Mouse (Mus musculus) stomach, embryonic 14.5 days (tissue): ENCODE measurements around the gene Nradd. TPM values are rescaled to one million over a fixed set of nuclear protein-coding genes. Genes with fewer than 3 reads are reported as not detected.

ENCODE experiments used
- ATAC-seq: fragments of 200-750 bp; cut with Nextera tagmentation; 2 replicates; pipeline ENCODE4 v1.8.0; 2017; ENCODE audit warnings: low read depth, moderate TSS enrichment; ENCODE audit not compliant: insufficient number of reproducible peaks, insufficient read depth, low FRiP score
- H3K27ac ChIP-seq: fragments of 300-500 bp; sonication (generic); 2 replicates; pipeline ENCODE4 v1.5.1; 2014; ENCODE audit warnings: mild to moderate bottlenecking, low read length, moderate library complexity, mixed read lengths
- H3K27me3 ChIP-seq: fragments of 300-500 bp; sonication (generic); 2 replicates; pipeline ENCODE4 v1.6.1; 2014; ENCODE audit warnings: low read length, control low read depth, mixed read lengths; ENCODE audit not compliant: control insufficient read depth, insufficient read depth
- H3K36me3 ChIP-seq: fragments of 300-500 bp; sonication (generic); 2 replicates; pipeline ENCODE4 v1.6.1; 2014; ENCODE audit warnings: mild to moderate bottlenecking, control low read depth, low read length, moderate library complexity, mixed read lengths; ENCODE audit not compliant: control insufficient read depth, insufficient read depth
- H3K4me1 ChIP-seq: fragments of 300-500 bp; sonication (generic); 2 replicates; pipeline ENCODE4 v1.6.1; 2014; ENCODE audit warnings: low read length, control low read depth, mixed read lengths; ENCODE audit not compliant: control insufficient read depth, insufficient read depth
- H3K4me2 ChIP-seq: fragments of 300-500 bp; sonication (generic); replicated peaks from 2 replicates; pipeline ENCODE4 v1.6.1; 2014; ENCODE audit warnings: low read depth, low read length, control low read depth
- H3K4me3 ChIP-seq: fragments of 300-500 bp; sonication (generic); 2 replicates; pipeline ENCODE4 v1.5.1; 2014; ENCODE audit warnings: low read depth, low read length, control low read depth
- H3K9ac ChIP-seq: fragments of 300-500 bp; sonication (generic); replicated peaks from 2 replicates; pipeline ENCODE4 v1.6.1; 2014; ENCODE audit warnings: low read depth, mild to moderate bottlenecking, control low read depth, low read length, moderate library complexity, mixed read lengths
- H3K9me3 ChIP-seq: fragments of 300-500 bp; sonication (generic); 2 replicates; pipeline ENCODE4 v1.6.1; 2016; ENCODE audit warnings: low read depth, low read length, control low read depth; ENCODE audit not compliant: control insufficient read depth
- WGBS: fragments of 180-500 bp; shearing (Covaris S2); extraction: QIAGEN DNeasy Blood & Tissue Kit; methylation state at CpG from one replicate; pipeline ENCODE4 v1.1.7; 2014; 5-methylcytosine and 5-hydroxymethylcytosine counted together
- polyA plus RNA-seq: library from polyadenylated mRNA; unstranded; fragments of >200 nt; fragmentation: Nextera tagmentation; extraction: Ambion mirVana; gene quantifications from 2 replicates; pipeline ENCODE4 v1.2.1, GENCODE M21; 2014

Nradd gene
- polyA plus RNA-seq, 1 experiment from 2014 or later, result 19.4 TPM

GRCm38 (mm10) chr9:110654726-110655650 lies 30.7 kb upstream of the Nradd start:
- Histone ChIP-seq H3K36me3 (no peaks in the 10 kb centered on the region), H3K4me1 (peaks cover 13% of the 10 kb centered on the region), H3K9ac (no peak overlapping the region), H3K4me3 (no peak overlapping the region), H3K27ac (no peak overlapping the region), H3K4me2 (peak overlapping the region; percentile 95; the same call in 1 of the 2 replicates), H3K9me3 (no peaks in the 10 kb centered on the region), H3K27me3 (peaks cover 15% of the 10 kb centered on the region)
- ATAC-seq, result no peak
- WGBS, result 84% methylated on average over 19 of the region's 19 CpGs

- Histone ChIP-seq H3K4me1 (peaks cover 13% of the 10 kb centered on the region), H3K36me3 (no peaks in the 10 kb centered on the region), H3K9ac (peak within 1 kb of the TSS; percentile 30; the same call in 1 of the 2 replicates), H3K4me3 (peak within 1 kb of the TSS; percentile 58), H3K27ac (peak within 1 kb of the TSS; percentile 44; the same call in 1 of the 2 replicates), H3K9me3 (no peaks in the 10 kb centered on the region), H3K27me3 (peaks cover 15% of the 10 kb centered on the region), H3K4me2 (peak within 1 kb of the TSS; percentile 95)
- ATAC-seq, result peak; percentile 88
- WGBS, result under 1% methylated on average over 62 of the region's 75 CpGs
Measured at GRCm38 (mm10) chr9:110653655-110654461, 29.6 kb upstream of the Nradd start, which contains the start of gene Nbeal2. TSS of gene Nbeal2 (minus strand) at chr9:110654161.

GRCm38 (mm10) chr9:110652963-110653654 lies 28.9 kb upstream of the Nradd start:
- 20% methylated on average over 14 of the region's 14 CpGs for WGBS
- Histone ChIP-seq H3K36me3 (no peaks in the 10 kb centered on the region), H3K9me3 (no peaks in the 10 kb centered on the region), H3K9ac (peak overlapping the region; percentile 30; the same call in 1 of the 2 replicates), H3K4me2 (peak overlapping the region; percentile 95), H3K4me3 (peak overlapping the region; percentile 58), H3K4me1 (peaks cover 13% of the 10 kb centered on the region), H3K27me3 (peaks cover 15% of the 10 kb centered on the region), H3K27ac (no peak overlapping the region)
- ATAC-seq, result no peak

DNA sequence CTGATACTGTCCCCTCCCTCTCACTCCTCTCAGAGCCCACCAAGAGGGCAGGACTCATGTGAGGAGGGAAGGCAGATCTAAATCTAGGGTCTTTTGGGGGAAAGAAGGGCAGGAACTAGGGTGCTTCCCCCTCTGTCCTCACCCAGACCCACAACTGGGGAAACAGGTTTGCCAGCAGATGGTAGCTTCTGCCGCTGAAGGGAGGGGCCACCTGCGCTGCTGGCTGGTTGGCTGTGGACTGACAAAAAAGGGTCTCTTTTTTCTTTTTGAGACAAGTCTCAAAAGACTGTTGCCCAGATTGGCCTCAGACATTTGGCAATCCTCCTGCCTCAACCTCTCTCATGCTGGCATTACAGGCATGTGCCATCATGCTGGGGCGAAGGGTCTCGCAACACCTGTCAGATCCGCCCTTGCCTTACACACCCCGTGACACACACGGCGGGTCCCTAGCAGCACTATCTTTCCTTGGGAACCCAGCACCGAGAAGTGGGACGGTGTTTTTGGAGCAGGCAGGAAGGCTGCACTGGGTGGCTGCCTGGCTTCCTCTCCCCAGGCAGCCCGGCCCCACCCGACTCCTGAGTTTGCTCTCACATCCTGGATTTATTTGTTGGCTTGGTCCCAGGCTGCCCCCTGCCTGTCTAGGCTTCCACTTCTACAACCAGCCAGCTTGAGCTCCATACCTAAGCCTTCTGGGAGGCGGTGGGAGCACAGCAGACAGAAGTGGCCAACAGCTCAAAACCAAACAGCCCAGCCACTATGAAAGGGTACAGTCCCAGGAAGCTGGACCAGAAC lies 27.9 kb upstream of the Nradd start:
- Histone ChIP-seq H3K9me3 (no peaks in the 10 kb centered on the region), H3K27me3 (peaks cover 15% of the 10 kb centered on the region), H3K9ac (0 out of 2 replicates have a peak overlapping the region, but pooled peaks have one; percentile 21), H3K36me3 (no peaks in the 10 kb centered on the region), H3K27ac (peak overlapping the region; percentile 39; the same call in 1 of the 2 replicates), H3K4me2 (peak overlapping the region; percentile 95), H3K4me1 (peaks cover 13% of the 10 kb centered on the region), H3K4me3 (peak overlapping the region; percentile 58; the same call in 1 of the 2 replicates)
- no peak for ATAC-seq
- 22% methylated on average over 13 of the region's 13 CpGs for WGBS

GRCm38 (mm10) chr9:110649775-110650174 lies 25.5 kb upstream of the Nradd start:
- no peak overlapping the region for H3K9ac ChIP-seq
- no peak overlapping the region for H3K4me3 ChIP-seq
- no peaks in the 10 kb centered on the region for H3K36me3 ChIP-seq
- peaks cover 8% of the 10 kb centered on the region for H3K4me1 ChIP-seq
- H3K27me3 ChIP-seq, result peaks cover 15% of the 10 kb centered on the region
- H3K4me2 ChIP-seq, result no peak overlapping the region
- ATAC-seq, result no peak
- H3K27ac ChIP-seq, result no peak overlapping the region
- no peaks in the 10 kb centered on the region for H3K9me3 ChIP-seq

DNA sequence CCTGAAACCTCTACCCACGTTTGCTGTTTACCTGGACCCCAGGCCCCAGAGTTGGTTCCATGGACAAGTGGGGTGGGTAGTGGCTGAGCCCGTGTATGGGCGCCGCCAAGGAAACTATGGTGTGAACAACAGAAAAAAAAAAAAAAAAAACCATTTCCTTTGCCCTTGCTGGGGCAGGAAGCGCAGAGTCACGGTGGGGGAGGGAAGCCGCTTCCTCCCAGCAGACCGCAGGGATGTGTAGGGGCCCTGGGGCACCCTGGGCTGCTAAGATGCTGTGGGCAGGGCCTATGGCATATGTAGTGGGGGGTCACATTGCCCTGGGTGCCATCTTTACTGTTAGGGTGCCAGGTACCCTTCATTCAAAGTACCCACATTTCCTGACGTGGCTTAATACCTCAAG lies 21.0 kb upstream of the Nradd start:
- Histone ChIP-seq H3K27me3 (no peaks in the 10 kb centered on the region), H3K36me3 (no peaks in the 10 kb centered on the region), H3K4me1 (no peaks in the 10 kb centered on the region), H3K4me3 (no peak overlapping the region), H3K9ac (no peak overlapping the region), H3K4me2 (no peak overlapping the region), H3K9me3 (no peaks in the 10 kb centered on the region), H3K27ac (no peak overlapping the region)
- ATAC-seq, result no peak
- WGBS, result 84% methylated on average over 9 of the region's 9 CpGs

- ATAC-seq, result no peak
- H3K9ac ChIP-seq, result no peak overlapping the region
- H3K27me3 ChIP-seq, result no peaks in the 10 kb centered on the region
- H3K4me1 ChIP-seq, result no peaks in the 10 kb centered on the region
- H3K27ac ChIP-seq, result no peak overlapping the region
- H3K4me3 ChIP-seq, result no peak overlapping the region
- H3K4me2 ChIP-seq, result no peak overlapping the region
- 83% methylated on average over 10 of the region's 10 CpGs for WGBS
- no peaks in the 10 kb centered on the region for H3K36me3 ChIP-seq
- H3K9me3 ChIP-seq, result no peaks in the 10 kb centered on the region
Measured at GRCm38 (mm10) chr9:110644295-110644694, 20.0 kb upstream of the Nradd start.
